Mouse (Mus musculus) spleen, adult 2 months (tissue): ENCODE data around the gene Krt77. TPM values are rescaled to one million over a fixed set of nuclear protein-coding genes. Genes with fewer than 3 reads are reported as not detected.

Experiments
- DNase-seq, 2 experiments: peaks; one replicate each; pipeline versions ENCODE4 v3.0.0 to v3.0.0-alpha.2; 2012 to 2021; ENCODE audit warnings: low spot score in 2 of 2, low read depth in 1 of 2
- H3K27ac ChIP-seq: fragments of 200-500 bp; 2 replicates; pipeline ENCODE4 v1.5.1; 2012; ENCODE audit warnings: low read length, inconsistent platforms; ENCODE audit not compliant: insufficient read depth
- H3K27me3 ChIP-seq: fragments of 200-500 bp; 2 replicates; pipeline ENCODE4 v1.6.1; 2012; ENCODE audit warnings: mild to moderate bottlenecking, moderate library complexity, low read length, inconsistent platforms; ENCODE audit not compliant: control insufficient read depth, insufficient read depth
- H3K36me3 ChIP-seq: fragments of 200-500 bp; 2 replicates; pipeline ENCODE4 v1.6.1; 2012; ENCODE audit warnings: mild to moderate bottlenecking, low read length, inconsistent platforms; ENCODE audit not compliant: control insufficient read depth, insufficient read depth
- H3K4me1 ChIP-seq: fragments of 200-500 bp; 2 replicates; pipeline ENCODE4 v1.6.1; 2011; ENCODE audit warnings: inconsistent platforms; ENCODE audit not compliant: control insufficient read depth, insufficient read depth, insufficient read length
- H3K4me3 ChIP-seq: fragments of 200-500 bp; 2 replicates; pipeline ENCODE4 v1.5.1; 2011; ENCODE audit warnings: mild to moderate bottlenecking, inconsistent platforms; ENCODE audit not compliant: insufficient read depth, insufficient read length; ENCODE audit errors: extremely low read depth
- CTCF ChIP-seq: fragments of 200-500 bp; IDR thresholded peaks from 2 replicates; pipeline ENCODE4 v1.5.1; 2011; ENCODE audit warnings: mild to moderate bottlenecking, inconsistent platforms; ENCODE audit not compliant: insufficient read depth, insufficient read length, insufficient replicate concordance; ENCODE audit errors: extremely low read depth
- POLR2A ChIP-seq: fragments of 200-500 bp; IDR thresholded peaks from 2 replicates; pipeline ENCODE4 v1.6.1; 2011; ENCODE audit warnings: low read depth, low read length, inconsistent platforms
- WGBS: fragments of 180-500 bp; shearing (Covaris S2); methylation state at CpG from one replicate; pipeline ENCODE4 v1.1.7; 2018; 5-methylcytosine and 5-hydroxymethylcytosine counted together
- polyA plus RNA-seq: library from polyadenylated mRNA; depleted of rRNA; stranded (reverse); fragments of >200 nt; gene quantifications from 2 replicates; pipeline ENCODE4 v1.2.3, GENCODE M21; 2012

Gene Krt77
- polyA plus RNA-seq, 1 experiment, result not detected

- no peak for DNase-seq
- Histone ChIP-seq H3K27me3 (no peaks in the 10 kb centered on the region), H3K4me1 (no peaks in the 10 kb centered on the region), H3K36me3 (no peaks in the 10 kb centered on the region), H3K27ac (no peak overlapping the region), H3K4me3 (no peak overlapping the region)
- no peak for TF ChIP-seq POLR2A
- TF ChIP-seq CTCF, result no peak
- 48% methylated on average over 2 of the region's 2 CpGs for WGBS
Measured at GRCm38 (mm10) chr15:101878041-101878440, 8.5 kb upstream of the Krt77 start.

- no peak overlapping the region for H3K27ac ChIP-seq
- 73% methylated on average over 1 of the region's 1 CpGs for WGBS
- no peaks in the 10 kb centered on the region for H3K36me3 ChIP-seq
- no peaks in the 10 kb centered on the region for H3K27me3 ChIP-seq
- no peak for DNase-seq
- H3K4me1 ChIP-seq, result no peaks in the 10 kb centered on the region
- H3K4me3 ChIP-seq, result no peak overlapping the region
- TF ChIP-seq POLR2A, result no peak
- TF ChIP-seq CTCF, result no peak
Measured at GRCm38 (mm10) chr15:101874383-101874782, 4.9 kb upstream of the Krt77 start.

- WGBS, result 77% methylated on average over 4 of the region's 4 CpGs
- no peaks in the 10 kb centered on the region for H3K27me3 ChIP-seq
Measured at GRCm38 (mm10) chr15:101873231-101873630, 3.7 kb upstream of the Krt77 start.

DNA sequence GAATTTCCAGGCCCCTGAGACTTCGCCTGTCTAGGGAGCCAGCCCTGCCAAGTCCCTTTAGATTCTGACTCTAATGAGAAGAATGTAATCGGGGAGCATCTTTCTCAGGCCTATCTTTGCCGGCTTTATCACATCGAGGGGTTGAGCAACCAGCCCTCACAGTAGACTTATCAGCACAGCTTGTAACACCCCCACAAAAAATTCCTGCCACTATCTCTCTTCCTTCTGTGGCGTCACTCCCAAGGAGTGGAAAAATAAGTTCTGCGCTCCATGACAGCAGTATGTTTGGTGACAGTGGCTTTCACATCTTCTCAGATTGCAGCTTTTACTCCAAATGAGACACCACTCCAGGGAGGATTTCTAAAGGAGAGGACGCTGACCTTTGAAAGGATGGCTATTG lies 2.8 kb downstream of the Krt77 start:
- TF ChIP-seq POLR2A (no peak), CTCF (no peak)
- Histone ChIP-seq H3K27ac (no peak overlapping the region), H3K27me3 (no peaks in the 10 kb centered on the region), H3K36me3 (no peaks in the 10 kb centered on the region), H3K4me3 (no peak overlapping the region), H3K4me1 (no peaks in the 10 kb centered on the region)
- DNase-seq, result no peak
- 82% methylated on average over 7 of the region's 7 CpGs for WGBS

More at GRCm38 (mm10) chr15:101873231-101873630, 3.7 kb upstream of the Krt77 start:
- Histone ChIP-seq H3K27ac (no peak overlapping the region), H3K36me3 (no peaks in the 10 kb centered on the region), H3K4me1 (no peaks in the 10 kb centered on the region), H3K4me3 (no peak overlapping the region)
- no peak for TF ChIP-seq CTCF
- no peak for TF ChIP-seq POLR2A
- no peak for DNase-seq

- no peak overlapping the region for H3K4me3 ChIP-seq
- peaks cover 1% of the 10 kb centered on the region; the same call in 1 of the 2 replicates for H3K27me3 ChIP-seq
- TF ChIP-seq POLR2A, result no peak
- TF ChIP-seq CTCF, result no peak
- H3K27ac ChIP-seq, result no peak overlapping the region
- no peak for DNase-seq
- WGBS, result 57% methylated on average over 13 of the region's 13 CpGs
- no peaks in the 10 kb centered on the region for H3K36me3 ChIP-seq
- H3K4me1 ChIP-seq, result no peaks in the 10 kb centered on the region
Measured at GRCm38 (mm10) chr15:101860421-101861130, 8.9 kb downstream of the Krt77 start.

GRCm38 (mm10) chr15:101859735-101860170 lies 9.8 kb downstream of the Krt77 start:
- DNase-seq, result no peak
- 1% methylated on average over 31 of the region's 33 CpGs for WGBS
- peaks cover 1% of the 10 kb centered on the region; the same call in 1 of the 2 replicates for H3K27me3 ChIP-seq
- no peak overlapping the region; the same call in 1 of the 2 replicates for H3K4me3 ChIP-seq
- no peak overlapping the region for H3K27ac ChIP-seq
- H3K4me1 ChIP-seq, result no peaks in the 10 kb centered on the region
- TF ChIP-seq CTCF (no peak), POLR2A (no peak)
- no peaks in the 10 kb centered on the region for H3K36me3 ChIP-seq
